Mouse (Mus musculus) olfactory bulb, adult 2 months (tissue): ENCODE data around the gene Lrrk2.

ENCODE experiments used
- CTCF ChIP-seq: fragments of 200-500 bp; IDR thresholded peaks from 2 replicates; pipeline ENCODE4 v1.5.1; 2012; ENCODE audit warnings: low read depth, mild to moderate bottlenecking, low read length, moderate library complexity; ENCODE audit not compliant: insufficient read depth
- POLR2A ChIP-seq: fragments of 200-500 bp; IDR thresholded peaks from 2 replicates; pipeline ENCODE4 v1.6.1; 2012; ENCODE audit warnings: mild to moderate bottlenecking, low read depth, low read length, moderate library complexity; ENCODE audit not compliant: insufficient read depth

- no peak for TF ChIP-seq CTCF
- TF ChIP-seq POLR2A: no peak
These were observed 13.0 kb downstream of the Lrrk2 start for GRCm38 (mm10) chr15:91685880-91686563.
